Mouse (Mus musculus) cerebellum, postnatal 10 days (tissue): ENCODE measurements around the gene Phf11b.
A peak's percentile ranks its signal among the peaks of the same experiment; 100 is the strongest.
"Not testable (repeated sequence)": the region's sequence is repeated elsewhere in the genome, so short reads cannot be mapped to it uniquely, and the experiment has no call there.

Source experiments
- DNase-seq, 2 experiments: peaks; one replicate each; pipeline ENCODE4 v3.0.0; 2021; ENCODE audit warnings: mixed read lengths in 2 of 2

Phf11b gene

GRCm38 (mm10) chr14:59341189-59341588, at the start of gene Phf11b:
Gene Phf11b, minus strand, starts transcription at chr14:59341351.
- DNase-seq, result not testable (repeated sequence)

DNA sequence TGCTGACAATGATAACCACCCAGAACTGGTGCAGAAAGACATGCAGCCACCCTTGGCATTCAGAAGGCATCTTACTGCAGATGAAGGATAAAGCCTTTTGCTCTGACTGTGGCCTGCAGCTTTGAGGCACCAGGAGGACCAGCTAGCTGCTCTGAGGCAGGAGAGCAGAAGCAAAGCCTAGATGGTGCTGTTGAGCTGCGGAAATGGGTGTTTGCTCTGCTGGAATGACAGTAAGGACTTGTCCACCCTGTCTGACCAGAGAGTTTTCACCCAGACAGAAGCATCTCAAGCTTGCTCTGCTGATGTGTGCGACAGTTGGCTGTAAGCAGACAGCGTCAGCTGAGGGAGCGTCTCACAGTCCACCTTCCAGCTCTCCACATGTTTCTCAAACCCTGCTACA, 49.0 kb upstream of the Phf11b start:
- DNase-seq, result peak; percentile 10 to 12

GRCm38 (mm10) chr14:59389532-59389931, 48.4 kb upstream of the Phf11b start:
- DNase-seq, result no peak

DNA sequence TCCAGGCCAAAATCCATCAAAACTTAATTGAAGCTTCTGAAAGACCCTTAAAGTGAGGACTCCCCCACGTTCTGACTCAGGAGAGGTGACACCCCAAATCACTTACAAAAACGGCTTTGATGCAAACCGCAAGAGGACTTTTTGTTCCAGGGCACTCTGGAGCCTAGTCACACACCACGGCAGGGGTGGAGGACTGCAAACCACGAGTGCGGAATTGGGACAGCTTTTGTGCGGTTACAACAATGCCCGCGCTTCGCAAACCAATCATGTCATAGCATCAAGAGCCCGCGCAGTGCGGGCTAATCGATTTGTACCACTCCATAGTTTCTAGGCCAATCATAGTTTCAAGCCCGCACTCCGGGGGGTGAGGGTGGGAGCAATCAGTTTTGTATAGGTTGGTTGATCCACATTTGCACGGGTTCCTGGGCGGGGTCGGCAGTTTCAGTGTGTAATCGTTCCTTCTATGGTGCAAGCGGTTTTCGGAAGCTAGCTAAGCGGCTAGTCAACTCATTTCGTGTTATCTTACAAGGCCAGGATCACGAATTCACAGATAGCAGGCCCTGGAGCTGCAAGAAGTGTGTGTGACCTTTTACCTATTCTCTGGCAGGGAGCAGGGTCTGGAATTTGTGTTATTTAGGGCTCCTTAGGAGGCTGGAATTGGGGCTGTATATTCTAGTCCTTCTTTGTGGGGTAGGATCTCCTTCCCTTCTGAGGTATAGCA, 29.4 kb upstream of the Phf11b start:
- DNase-seq, result no peak

GRCm38 (mm10) chr14:59366386-59367105, 25.4 kb upstream of the Phf11b start:
- DNase-seq, result no peak

- no peak for DNase-seq
Measured at GRCm38 (mm10) chr14:59365244-59365644, 24.1 kb upstream of the Phf11b start, which contains the start of gene Phf11d. Gene Phf11d, minus strand, starts transcription at chr14:59365470.

DNA sequence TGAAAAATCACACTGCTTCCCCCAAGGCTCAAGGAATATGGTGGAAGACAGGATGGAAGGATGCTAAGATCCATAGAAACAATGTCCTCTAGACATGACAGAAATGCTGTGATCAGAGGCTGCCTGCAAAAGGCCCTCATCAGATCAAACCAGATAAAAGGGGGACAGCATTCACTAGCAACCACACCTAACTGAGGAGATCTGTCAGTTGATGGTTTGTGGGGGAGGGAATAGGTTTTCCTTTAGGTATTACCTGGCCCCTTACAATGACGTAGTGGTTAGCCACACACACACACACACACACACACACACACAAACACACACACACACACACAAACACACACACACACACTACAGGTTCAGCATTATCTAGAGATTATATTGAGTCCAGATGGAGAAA, 1.6 kb downstream of the Phf11b start:
- DNase-seq, result no peak

GRCm38 (mm10) chr14:59336056-59336455, 5.1 kb downstream of the Phf11b start:
- not testable (repeated sequence) for DNase-seq

GRCm38 (mm10) chr14:59330499-59330898, 10.7 kb downstream of the Phf11b start:
- peak; percentile 23 to 35 for DNase-seq

- not testable (repeated sequence) for DNase-seq
Measured at GRCm38 (mm10) chr14:59319970-59320369, 21.2 kb downstream of the Phf11b start.

DNA sequence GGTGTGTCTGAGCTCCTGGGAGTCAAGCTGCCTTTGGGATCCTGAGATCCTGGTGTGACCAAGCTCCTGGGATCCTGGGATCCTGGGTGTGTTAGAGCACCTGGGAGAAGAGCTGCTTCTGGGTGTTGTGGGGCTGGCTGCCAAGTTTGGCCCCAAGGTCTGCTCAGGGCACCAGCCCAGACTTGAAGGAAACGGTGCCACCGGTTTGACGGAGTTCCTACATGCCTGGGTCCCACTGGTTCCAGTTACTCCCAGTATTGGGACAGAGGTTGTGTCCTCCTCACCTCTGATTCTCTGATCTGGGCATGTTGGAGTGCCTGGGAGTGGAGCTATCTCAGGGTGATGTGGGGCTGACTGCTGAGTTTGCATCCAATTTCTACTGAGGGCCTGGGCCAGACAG, 22.1 kb downstream of the Phf11b start:
- not testable (repeated sequence) for DNase-seq

GRCm38 (mm10) chr14:59297391-59297790, 43.8 kb downstream of the Phf11b start, which contains the start of gene Phf11a:
Gene Phf11a, minus strand, starts transcription at chr14:59297522.
- not testable (repeated sequence) for DNase-seq

GRCm38 (mm10) chr14:59291769-59292168, 49.4 kb downstream of the Phf11b start:
- not testable (repeated sequence) for DNase-seq

- not testable (repeated sequence) for DNase-seq
Measured at GRCm38 (mm10) chr14:59274961-59275360, 66.2 kb downstream of the Phf11b start.
